Mouse (Mus musculus) ES-Bruce4 (cell line): ENCODE data around the gene Tmem138.

Experiments used
- CTCF ChIP-seq: IDR thresholded peaks from one replicate; pipeline ENCODE4 v1.8.1; 2011; ENCODE audit warnings: low read depth, low read length
- POLR2A ChIP-seq: IDR thresholded peaks from one replicate; pipeline ENCODE4 v1.8.1; 2011; ENCODE audit warnings: low read length; ENCODE audit not compliant: insufficient read depth

DNA sequence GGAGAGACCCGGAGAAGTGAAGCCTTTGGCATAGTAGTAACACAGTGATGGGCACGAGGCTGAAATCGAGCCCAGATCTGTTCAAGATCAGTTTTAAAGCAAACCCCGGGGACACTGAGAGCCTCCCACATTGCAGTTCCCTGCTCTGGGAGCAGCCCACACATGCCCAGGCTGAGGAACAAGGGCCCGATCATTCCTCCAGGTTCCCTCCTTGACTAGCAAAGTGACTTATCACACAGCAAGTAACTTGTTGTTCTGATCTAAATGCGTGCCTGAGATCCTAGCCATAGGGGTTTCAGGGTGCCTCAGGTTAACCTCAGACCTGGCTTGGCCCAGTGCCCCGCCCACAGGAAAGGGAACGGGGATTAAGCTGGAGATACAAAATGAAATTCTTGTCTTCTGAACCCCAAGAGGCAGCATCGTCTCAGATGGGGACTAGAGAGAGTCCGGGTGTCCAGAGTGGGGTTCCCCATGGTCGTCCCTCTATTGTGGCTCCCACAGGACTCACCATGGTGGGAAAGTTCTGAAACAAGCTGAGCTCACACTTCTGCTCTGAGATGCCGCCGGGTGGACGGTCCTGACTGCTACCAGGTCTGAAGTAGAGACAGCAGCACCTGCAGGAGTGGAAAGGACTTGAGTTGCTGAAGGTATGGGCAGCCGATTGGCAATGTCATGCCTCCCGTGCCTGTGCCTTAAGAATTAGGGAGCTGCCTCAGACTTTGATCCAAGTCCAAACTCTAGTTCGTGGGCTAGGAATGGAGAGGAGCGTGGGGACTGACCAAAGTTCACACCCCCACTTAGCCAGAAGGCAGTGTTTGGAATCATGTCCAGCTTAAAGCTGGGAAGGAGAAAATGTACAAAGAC is 26.7 kb upstream of the Tmem138 start:
- TF ChIP-seq POLR2A (no peak), CTCF (no peak)
